Mouse (Mus musculus): ENCODE results near the gene Sgsm1. TPM values are rescaled to one million over a fixed set of nuclear protein-coding genes. Genes with fewer than 3 reads are reported as not detected.
A peak's percentile ranks its signal among the peaks of the same experiment; 100 is the strongest.

The Sgsm1 gene
- polyA plus RNA-seq, 1 experiment from 2014 or later, result 15.1 TPM

- Histone ChIP-seq H3K27ac (replicated peaks) (no peak overlapping the region), H3K36me3 (replicated peaks) (no peaks in the 10 kb centered on the region), H3K27me3 (replicated peaks; ENCODE audit: low read depth, poor library complexity, severe bottlenecking) (no peaks in the 10 kb centered on the region), H3K4me1 (peaks cover 52% of the 10 kb centered on the region), H3K4me3 (no peak overlapping the region), H3K9me3 (peaks cover 3% of the 10 kb centered on the region; the same call in 1 of the 2 replicates)
- WGBS, result 91% methylated on average over 4 of the region's 4 CpGs
- DNase-seq (ENCODE audit: low spot score), result no peak
Measured at GRCm38 (mm10) chr5:113208048-113208447, 102.5 kb downstream of the Sgsm1 start.

- H3K36me3 ChIP-seq (replicated peaks), result no peaks in the 10 kb centered on the region
- H3K9me3 ChIP-seq, result peaks cover 4% of the 10 kb centered on the region; the same call in 1 of the 2 replicates
- 64% methylated on average over 9 of the region's 9 CpGs for WGBS
- no peaks in the 10 kb centered on the region for H3K27me3 ChIP-seq (replicated peaks; ENCODE audit: low read depth, poor library complexity, severe bottlenecking)
- no peak overlapping the region; the same call in 1 of the 2 replicates for H3K27ac ChIP-seq (replicated peaks)
- DNase-seq (ENCODE audit: low spot score), result no peak
- no peak overlapping the region for H3K4me3 ChIP-seq
- peaks cover 46% of the 10 kb centered on the region for H3K4me1 ChIP-seq
Measured at GRCm38 (mm10) chr5:113206670-113207352, 103.8 kb downstream of the Sgsm1 start.

- Histone ChIP-seq H3K4me3 (no peak overlapping the region), H3K9me3 (peaks cover 4% of the 10 kb centered on the region; the same call in 1 of the 2 replicates), H3K4me1 (peaks cover 36% of the 10 kb centered on the region), H3K27me3 (replicated peaks; ENCODE audit: low read depth, poor library complexity, severe bottlenecking) (no peaks in the 10 kb centered on the region), H3K27ac (replicated peaks) (no peak overlapping the region), H3K36me3 (replicated peaks) (no peaks in the 10 kb centered on the region)
- 89% methylated on average over 9 of the region's 9 CpGs for WGBS
- DNase-seq (ENCODE audit: low spot score), result no peak
Measured at GRCm38 (mm10) chr5:113204193-113204592, 106.4 kb downstream of the Sgsm1 start.

GRCm38 (mm10) chr5:113199772-113200134 lies 110.8 kb downstream of the Sgsm1 start:
- WGBS, result 86% methylated on average over 10 of the region's 10 CpGs
- H3K27ac ChIP-seq (replicated peaks), result no peak overlapping the region
- H3K4me1 ChIP-seq, result peaks cover 25% of the 10 kb centered on the region

GRCm38 (mm10) chr5:113199126-113199771 lies 111.3 kb downstream of the Sgsm1 start:
- no peak overlapping the region for H3K4me3 ChIP-seq
- no peak overlapping the region for H3K27ac ChIP-seq (replicated peaks)
- no peaks in the 10 kb centered on the region for H3K36me3 ChIP-seq (replicated peaks)
- WGBS, result 50% methylated on average over 8 of the region's 8 CpGs
- peaks cover 4% of the 10 kb centered on the region; the same call in 1 of the 2 replicates for H3K9me3 ChIP-seq
- no peak for DNase-seq (ENCODE audit: low spot score)
- H3K4me1 ChIP-seq, result peaks cover 25% of the 10 kb centered on the region
- H3K27me3 ChIP-seq (replicated peaks; ENCODE audit: low read depth, poor library complexity, severe bottlenecking), result no peaks in the 10 kb centered on the region

More at GRCm38 (mm10) chr5:113199772-113200134, 110.8 kb downstream of the Sgsm1 start:
- Histone ChIP-seq H3K9me3 (peaks cover 4% of the 10 kb centered on the region; the same call in 1 of the 2 replicates), H3K36me3 (replicated peaks) (no peaks in the 10 kb centered on the region), H3K4me3 (no peak overlapping the region), H3K27me3 (replicated peaks; ENCODE audit: low read depth, poor library complexity, severe bottlenecking) (no peaks in the 10 kb centered on the region)
- DNase-seq (ENCODE audit: low spot score), result no peak

GRCm38 (mm10) chr5:113196916-113197794 lies 113.4 kb downstream of the Sgsm1 start:
- Histone ChIP-seq H3K4me3 (no peak overlapping the region), H3K9me3 (no peaks in the 10 kb centered on the region), H3K27ac (replicated peaks) (peak overlapping the region; percentile 36), H3K27me3 (replicated peaks; ENCODE audit: low read depth, poor library complexity, severe bottlenecking) (no peaks in the 10 kb centered on the region), H3K4me1 (peaks cover 28% of the 10 kb centered on the region), H3K36me3 (replicated peaks) (no peaks in the 10 kb centered on the region)
- WGBS, result 60% methylated on average over 9 of the region's 9 CpGs
- DNase-seq (ENCODE audit: low spot score), result no peak

GRCm38 (mm10) chr5:113195907-113196306 lies 114.7 kb downstream of the Sgsm1 start:
- no peak for DNase-seq (ENCODE audit: low spot score)
- Histone ChIP-seq H3K27ac (replicated peaks) (no peak overlapping the region), H3K4me3 (no peak overlapping the region), H3K36me3 (replicated peaks) (peaks cover 9% of the 10 kb centered on the region; the same call in 1 of the 2 replicates), H3K9me3 (no peaks in the 10 kb centered on the region), H3K27me3 (replicated peaks; ENCODE audit: low read depth, poor library complexity, severe bottlenecking) (no peaks in the 10 kb centered on the region), H3K4me1 (peaks cover 32% of the 10 kb centered on the region)
- WGBS, result 95% methylated on average over 6 of the region's 6 CpGs

GRCm38 (mm10) chr5:113195451-113195850 lies 115.1 kb downstream of the Sgsm1 start:
- Histone ChIP-seq H3K4me1 (peaks cover 37% of the 10 kb centered on the region), H3K4me3 (no peak overlapping the region), H3K9me3 (no peaks in the 10 kb centered on the region), H3K36me3 (replicated peaks) (peaks cover 13% of the 10 kb centered on the region), H3K27ac (replicated peaks) (no peak overlapping the region), H3K27me3 (replicated peaks; ENCODE audit: low read depth, poor library complexity, severe bottlenecking) (no peaks in the 10 kb centered on the region)
- no peak for DNase-seq (ENCODE audit: low spot score)
- 90% methylated on average over 12 of the region's 12 CpGs for WGBS

GRCm38 (mm10) chr5:113193762-113194161 lies 116.8 kb downstream of the Sgsm1 start:
- DNase-seq (ENCODE audit: low spot score), result no peak
- peaks cover 28% of the 10 kb centered on the region for H3K36me3 ChIP-seq (replicated peaks)
- no peaks in the 10 kb centered on the region for H3K9me3 ChIP-seq
- H3K4me3 ChIP-seq, result no peak overlapping the region
- H3K27ac ChIP-seq (replicated peaks), result no peak overlapping the region
- H3K4me1 ChIP-seq, result peaks cover 30% of the 10 kb centered on the region
- 90% methylated on average over 18 of the region's 18 CpGs for WGBS
- no peaks in the 10 kb centered on the region for H3K27me3 ChIP-seq (replicated peaks; ENCODE audit: low read depth, poor library complexity, severe bottlenecking)

Small RNA genes lying within 50 kb of the gene (microRNA-seq; reads per million reads assigned to microRNA genes)
- not detected for gene Mir7229
- not detected for gene Mir7230

Other genes with a start within 250 kb of the Sgsm1 start
- not detected in 2 replicates for gene Crybb2, start 240.7 kb downstream of the Sgsm1 start, polyA plus RNA-seq (2016; fragmentation: Nextera tagmentation; extraction: Ambion mirVana)
- 0.97 and 1.0 TPM in 2 replicates for gene Crybb3, start 229.2 kb downstream of the Sgsm1 start, polyA plus RNA-seq (2016; fragmentation: Nextera tagmentation; extraction: Ambion mirVana)
- 3.7 and 4.6 TPM in 2 replicates for gene 2900026A02Rik, start 89.5 kb downstream of the Sgsm1 start, polyA plus RNA-seq (2016; fragmentation: Nextera tagmentation; extraction: Ambion mirVana)
- gene Tmem211, start 83.9 kb downstream of the Sgsm1 start, polyA plus RNA-seq (2016; fragmentation: Nextera tagmentation; extraction: Ambion mirVana), result 0.21 and 0.46 TPM in 2 replicates
- gene Aym1, start 46.5 kb upstream of the Sgsm1 start, polyA plus RNA-seq (2016; fragmentation: Nextera tagmentation; extraction: Ambion mirVana), result not detected in 2 replicates
- 4.2 and 5.4 TPM in 2 replicates for gene Wscd2, start 179.5 kb upstream of the Sgsm1 start, polyA plus RNA-seq (2016; fragmentation: Nextera tagmentation; extraction: Ambion mirVana)

All from embryonic facial prominence, embryonic 10.5 days (tissue).